Mouse (Mus musculus) gastrocnemius, adult 2 months (tissue): ENCODE data around the gene Tspan5. TPM values are rescaled to one million over a fixed set of nuclear protein-coding genes. Genes with fewer than 3 reads are reported as not detected.

Experiments used
- DNase-seq: peaks from one replicate; pipeline ENCODE4 v3.0.0; 2022
- H3K27ac ChIP-seq: fragments of 200-600 bp; 2 replicates; pipeline ENCODE4 v1.8.1; 2022; ENCODE audit warnings: mild to moderate bottlenecking
- H3K4me3 ChIP-seq: fragments of 200-600 bp; 2 replicates; pipeline ENCODE4 v1.8.1; 2022; ENCODE audit warnings: mild to moderate bottlenecking, moderate library complexity
- CTCF ChIP-seq: fragments of 200-600 bp; IDR thresholded peaks from 2 replicates; pipeline ENCODE4 v1.8.1; 2022; ENCODE audit warnings: antibody characterized with exemption, mild to moderate bottlenecking, moderate library complexity
- intact Hi-C: fragments of 180-260 bp; cut with DNase I; formaldehyde crosslinking; loops from one replicate; pipeline ENCODE4 v1.15.1; 2025
- total RNA-seq, 2 experiments: library from RNA; stranded (reverse); gene quantifications; 2 replicates each; pipeline ENCODE4 v1.2.3; 2021

Tspan5 gene
- total RNA-seq, 2 experiments from 2014 or later = 4.0 to 4.4 TPM

- TF ChIP-seq CTCF = no peak
- intact Hi-C loops = no loop called here
- DNase-seq = no peak
- H3K4me3 ChIP-seq = no peak overlapping the region
- no peak overlapping the region for H3K27ac ChIP-seq
Observed at GRCm38 (mm10) chr3:138763941-138764340, 21.9 kb downstream of the Tspan5 start.

GRCm38 (mm10) chr3:138764782-138765181 is 22.8 kb downstream of the Tspan5 start:
- no peak overlapping the region for H3K27ac ChIP-seq
- TF ChIP-seq CTCF = no peak
- no peak for DNase-seq
- H3K4me3 ChIP-seq = no peak overlapping the region
- intact Hi-C loops = no loop called here

GRCm38 (mm10) chr3:138767034-138767433 is 25.0 kb downstream of the Tspan5 start:
- no peak overlapping the region for H3K27ac ChIP-seq
- intact Hi-C loops = no loop called here
- no peak overlapping the region for H3K4me3 ChIP-seq
- TF ChIP-seq CTCF = no peak
- no peak for DNase-seq

GRCm38 (mm10) chr3:138768541-138769093 is 26.6 kb downstream of the Tspan5 start:
- TF ChIP-seq CTCF = no peak
- H3K4me3 ChIP-seq = no peak overlapping the region
- H3K27ac ChIP-seq = no peak overlapping the region
- no peak for DNase-seq
- intact Hi-C loops = no loop called here

- Histone ChIP-seq H3K27ac (no peak overlapping the region), H3K4me3 (no peak overlapping the region)
- intact Hi-C loops = no loop called here
- no peak for DNase-seq
- TF ChIP-seq CTCF = no peak
Observed at GRCm38 (mm10) chr3:138770650-138771331, 28.8 kb downstream of the Tspan5 start.

- no peak overlapping the region for H3K27ac ChIP-seq
- intact Hi-C loops = no loop called here
- H3K4me3 ChIP-seq = no peak overlapping the region
- DNase-seq = no peak
- no peak for TF ChIP-seq CTCF
Observed at GRCm38 (mm10) chr3:138771549-138772333, 29.7 kb downstream of the Tspan5 start.

- Histone ChIP-seq H3K4me3 (no peak overlapping the region), H3K27ac (no peak overlapping the region)
- no peak for TF ChIP-seq CTCF
- no peak for DNase-seq
- intact Hi-C loops = no loop called here
Observed at GRCm38 (mm10) chr3:138773871-138774606, 32.0 kb downstream of the Tspan5 start.

GRCm38 (mm10) chr3:138774607-138774943 is 32.6 kb downstream of the Tspan5 start:
- DNase-seq = no peak
- no peak overlapping the region for H3K4me3 ChIP-seq
- TF ChIP-seq CTCF = no peak
- intact Hi-C loops = no loop called here
- no peak overlapping the region for H3K27ac ChIP-seq

- TF ChIP-seq CTCF = no peak
- intact Hi-C loops = no loop called here
Observed at GRCm38 (mm10) chr3:138775926-138776715, 34.1 kb downstream of the Tspan5 start.

GRCm38 (mm10) chr3:138781492-138781891 is 39.5 kb downstream of the Tspan5 start:
- Histone ChIP-seq H3K4me3 (no peak overlapping the region), H3K27ac (no peak overlapping the region)
- DNase-seq = no peak
- intact Hi-C loops = no loop called here
- TF ChIP-seq CTCF = no peak

More at GRCm38 (mm10) chr3:138775926-138776715, 34.1 kb downstream of the Tspan5 start:
- DNase-seq = no peak
- no peak overlapping the region for H3K4me3 ChIP-seq
- H3K27ac ChIP-seq = no peak overlapping the region

- H3K4me3 ChIP-seq = peak overlapping the region; percentile 9; the same call in 1 of the 2 replicates
- intact Hi-C loops = no loop called here
- no peak for TF ChIP-seq CTCF
Observed at GRCm38 (mm10) chr3:138783859-138784640, 42.1 kb downstream of the Tspan5 start.

GRCm38 (mm10) chr3:138784641-138785025 is 42.6 kb downstream of the Tspan5 start:
- intact Hi-C loops = no loop called here
- no peak for DNase-seq
- Histone ChIP-seq H3K27ac (no peak overlapping the region), H3K4me3 (peak overlapping the region; percentile 9; the same call in 1 of the 2 replicates)
- TF ChIP-seq CTCF = no peak

More at GRCm38 (mm10) chr3:138783859-138784640, 42.1 kb downstream of the Tspan5 start:
- H3K27ac ChIP-seq = no peak overlapping the region
- DNase-seq = peak; percentile 49
